Mouse (Mus musculus): ENCODE data around the gene Gm11060. TPM values are rescaled to one million over a fixed set of nuclear protein-coding genes. Genes with fewer than 3 reads are reported as not detected.

The Gm11060 gene
- polyA plus RNA-seq, 1 experiment, result not detected

DNA sequence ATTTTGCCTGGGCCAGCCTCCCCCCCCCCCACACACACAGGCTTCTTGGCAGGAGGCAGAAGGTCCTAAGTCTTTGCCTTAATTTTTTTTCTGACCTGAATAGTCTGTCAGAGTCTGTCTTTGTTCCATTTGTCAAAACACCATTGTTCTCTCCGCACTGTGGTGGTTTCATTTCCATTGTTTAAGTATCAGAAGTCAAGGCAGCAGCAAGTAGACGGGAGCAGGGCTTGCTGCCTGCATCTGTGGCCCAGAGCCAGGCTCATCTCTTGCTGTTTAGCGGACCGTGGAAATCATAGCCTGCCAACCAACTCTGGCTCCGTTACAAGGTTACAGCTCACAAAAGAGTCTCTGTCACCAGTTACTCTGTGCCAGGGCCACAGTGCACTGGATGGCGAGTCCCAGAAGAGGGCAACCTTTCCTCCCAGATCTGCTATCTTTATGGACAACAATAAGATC lies 16.9 kb downstream of the Gm11060 start:
- DNase-seq (ENCODE audit: extremely low spot score in 1 of 2, low spot score in 1 of 2), result peak; percentile 55 to 80

DNA sequence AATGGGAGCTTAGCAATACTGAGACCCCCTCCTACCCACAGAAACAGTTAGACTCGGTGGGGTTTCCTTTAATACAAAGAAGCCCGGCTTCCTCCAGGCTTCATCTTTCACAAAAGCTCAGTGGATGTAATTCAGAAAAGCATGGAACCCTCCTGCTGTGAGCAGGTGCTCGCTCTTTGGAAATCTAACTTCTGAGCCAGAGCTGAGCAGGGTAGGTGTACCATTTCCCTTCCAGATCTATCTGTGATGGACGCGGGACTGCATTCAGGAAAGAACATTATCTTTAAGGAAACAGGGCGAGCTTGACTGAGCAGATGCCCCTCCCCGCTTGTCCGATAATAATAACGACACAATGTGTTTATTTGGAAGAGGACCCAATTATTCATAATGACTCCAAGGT lies 22.3 kb downstream of the Gm11060 start:
- no peak for DNase-seq (ENCODE audit: extremely low spot score in 1 of 2, low spot score in 1 of 2)

GRCm38 (mm10) chr2:105117669-105118068 lies 25.9 kb downstream of the Gm11060 start:
- DNase-seq (ENCODE audit: extremely low spot score in 1 of 2, low spot score in 1 of 2), result no peak

DNA sequence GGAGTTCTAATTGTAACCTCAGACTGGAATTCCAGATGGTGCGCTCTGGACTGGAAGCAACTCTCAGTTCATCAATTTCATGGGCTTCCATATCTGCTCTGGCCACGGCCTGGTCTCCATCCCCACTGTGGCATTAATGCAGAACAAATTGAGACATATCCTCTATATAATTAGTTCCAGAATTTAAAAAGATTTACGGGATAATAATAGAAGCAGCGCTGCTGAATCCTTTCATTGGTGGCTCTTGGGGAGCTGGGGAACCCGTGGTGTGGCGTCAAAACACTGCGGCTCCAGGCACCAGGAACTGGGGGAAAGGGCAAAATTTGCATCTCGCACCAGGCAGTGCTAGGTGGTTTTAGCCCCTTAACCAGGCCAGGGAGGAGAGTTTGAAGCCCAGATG lies 30.4 kb downstream of the Gm11060 start:
- no peak for DNase-seq (ENCODE audit: extremely low spot score in 1 of 2, low spot score in 1 of 2)

GRCm38 (mm10) chr2:105122886-105123285 lies 31.1 kb downstream of the Gm11060 start:
- DNase-seq (ENCODE audit: extremely low spot score in 1 of 2, low spot score in 1 of 2), result no peak

DNA sequence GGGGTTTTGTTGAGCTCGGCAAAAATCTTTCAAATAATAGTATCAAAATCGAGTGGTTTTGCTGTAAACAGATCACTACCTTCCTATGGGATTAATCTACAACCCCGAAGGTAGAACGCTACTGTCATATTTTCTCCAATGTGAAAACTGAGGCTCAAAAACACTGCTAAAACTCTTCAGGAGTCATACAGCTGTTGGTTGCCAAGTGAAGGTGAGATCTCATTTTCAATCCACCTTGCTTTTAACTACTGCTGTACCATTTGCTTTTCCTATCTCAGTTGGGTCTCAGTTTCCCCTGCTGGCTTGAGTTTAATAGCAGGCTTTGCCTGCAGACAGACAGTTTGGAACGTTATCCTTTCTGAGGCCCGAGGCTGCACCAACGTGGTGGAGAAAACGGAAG lies 31.6 kb downstream of the Gm11060 start:
- DNase-seq (ENCODE audit: extremely low spot score in 1 of 2, low spot score in 1 of 2), result no peak

DNA sequence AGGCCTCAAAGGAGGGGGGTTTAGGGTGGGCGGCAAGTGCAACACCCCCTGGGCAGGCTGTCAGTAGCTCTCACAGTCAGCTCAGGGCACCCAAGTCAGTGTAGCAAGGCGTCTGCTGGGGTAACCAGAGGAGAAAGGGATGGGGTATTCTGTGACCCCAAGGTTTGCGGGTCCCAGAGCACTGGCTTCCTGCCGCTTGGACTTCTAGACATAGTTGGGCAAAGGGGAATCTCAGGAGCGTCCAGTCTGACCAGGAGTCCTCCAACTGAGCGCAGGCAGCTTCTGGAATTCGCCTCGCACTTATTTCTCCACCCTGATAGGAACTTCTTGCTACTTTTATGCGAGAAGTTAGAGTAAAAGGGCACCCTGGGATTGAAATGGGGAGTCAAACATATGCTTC lies 32.1 kb downstream of the Gm11060 start:
- no peak for DNase-seq (ENCODE audit: extremely low spot score in 1 of 2, low spot score in 1 of 2)

- no peak for DNase-seq (ENCODE audit: extremely low spot score in 1 of 2, low spot score in 1 of 2)
Observed at GRCm38 (mm10) chr2:105124391-105124790, 32.6 kb downstream of the Gm11060 start.

- no peak for DNase-seq (ENCODE audit: extremely low spot score in 1 of 2, low spot score in 1 of 2)
Observed at GRCm38 (mm10) chr2:105125205-105125604, 33.4 kb downstream of the Gm11060 start.

DNA sequence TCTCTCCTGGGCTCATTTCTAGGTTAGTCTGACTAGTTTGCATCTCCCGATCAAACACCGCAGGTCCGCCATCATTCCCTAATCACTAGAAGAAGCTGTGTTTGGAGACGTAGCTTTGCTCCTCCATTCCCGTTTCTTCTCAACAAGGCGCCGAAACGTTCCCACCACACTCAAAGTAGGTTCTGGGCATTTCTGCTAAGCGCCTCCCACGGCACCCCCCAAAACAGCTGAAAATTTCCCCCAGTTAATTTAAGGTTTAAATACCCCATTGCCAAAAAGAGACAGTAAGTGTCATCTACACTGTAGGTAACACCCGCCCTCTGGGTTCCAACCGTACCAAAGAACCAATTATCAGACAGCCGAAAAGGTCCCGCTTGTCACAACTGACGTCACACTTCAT lies 33.8 kb downstream of the Gm11060 start:
- DNase-seq (ENCODE audit: extremely low spot score in 1 of 2, low spot score in 1 of 2), result no peak

DNA sequence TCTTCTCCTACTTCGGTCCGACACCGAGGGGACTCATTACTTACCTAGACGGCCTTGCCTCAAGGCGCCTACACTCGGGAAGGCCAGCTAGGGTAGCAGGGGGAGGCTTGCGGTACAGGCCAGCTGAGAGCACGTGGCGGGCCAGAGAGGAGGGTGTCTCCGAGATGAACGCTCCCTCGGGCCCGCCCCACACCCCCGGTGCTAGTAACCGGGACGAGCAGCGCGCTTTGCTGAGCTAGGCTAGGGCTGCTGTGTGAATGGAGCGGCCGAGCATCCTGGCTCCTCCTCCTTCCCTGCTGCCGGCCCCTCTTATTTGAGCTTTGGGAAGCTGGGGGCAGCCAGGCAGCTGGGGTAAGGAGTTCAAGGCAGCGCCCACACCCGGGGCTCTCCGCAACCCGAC lies 34.5 kb downstream of the Gm11060 start, which contains the start of gene Wt1:
Gene Wt1 (plus strand): TSS at position 251 of the 400 bp plus-strand sequence.
- no peak for DNase-seq (ENCODE audit: extremely low spot score in 1 of 2, low spot score in 1 of 2)

GRCm38 (mm10) chr2:105126691-105127530 lies 35.1 kb downstream of the Gm11060 start:
- DNase-seq (ENCODE audit: extremely low spot score in 1 of 2, low spot score in 1 of 2), result no peak

GRCm38 (mm10) chr2:105127531-105128480 lies 36.0 kb downstream of the Gm11060 start:
- DNase-seq (ENCODE audit: extremely low spot score in 1 of 2, low spot score in 1 of 2), result no peak

- no peak for DNase-seq (ENCODE audit: extremely low spot score in 1 of 2, low spot score in 1 of 2)
Observed at GRCm38 (mm10) chr2:105128564-105128963, 36.7 kb downstream of the Gm11060 start.

DNA sequence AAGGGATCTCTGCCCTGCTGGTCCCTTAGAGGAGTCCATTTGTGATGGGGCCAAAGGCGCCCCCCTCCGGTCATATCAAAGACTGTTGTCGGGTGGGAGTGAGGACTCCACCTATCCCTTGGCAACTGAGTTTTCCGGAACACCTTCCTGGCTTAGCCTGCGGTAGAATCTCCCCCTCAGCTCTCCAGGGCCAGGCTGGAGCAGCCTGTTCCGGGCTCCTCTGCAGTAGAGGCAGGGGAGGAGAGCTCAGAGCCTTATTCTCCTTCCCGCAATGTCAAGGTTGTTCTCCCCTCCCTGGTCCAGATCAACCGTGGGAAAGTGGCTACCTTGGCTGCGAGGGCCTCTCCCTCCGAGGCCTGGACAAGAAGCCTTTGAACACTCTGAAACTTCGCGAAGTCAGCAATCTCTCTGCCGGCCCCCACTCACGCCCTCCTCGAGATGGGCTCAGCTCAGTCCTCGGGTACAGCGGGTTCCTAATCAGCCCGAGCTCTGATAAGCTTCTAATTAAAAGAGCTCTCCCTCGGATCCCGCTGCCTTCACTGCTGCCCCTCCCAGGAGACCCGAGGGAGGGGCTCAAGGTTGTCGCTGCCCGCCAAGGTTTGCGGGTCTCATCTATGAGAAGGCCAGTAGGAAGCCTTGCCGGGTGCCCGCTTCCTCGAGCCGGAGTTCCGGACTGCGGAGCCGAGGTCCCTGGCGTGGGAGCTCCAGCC lies 38.7 kb downstream of the Gm11060 start:
- DNase-seq (ENCODE audit: extremely low spot score in 1 of 2, low spot score in 1 of 2), result no peak

DNA sequence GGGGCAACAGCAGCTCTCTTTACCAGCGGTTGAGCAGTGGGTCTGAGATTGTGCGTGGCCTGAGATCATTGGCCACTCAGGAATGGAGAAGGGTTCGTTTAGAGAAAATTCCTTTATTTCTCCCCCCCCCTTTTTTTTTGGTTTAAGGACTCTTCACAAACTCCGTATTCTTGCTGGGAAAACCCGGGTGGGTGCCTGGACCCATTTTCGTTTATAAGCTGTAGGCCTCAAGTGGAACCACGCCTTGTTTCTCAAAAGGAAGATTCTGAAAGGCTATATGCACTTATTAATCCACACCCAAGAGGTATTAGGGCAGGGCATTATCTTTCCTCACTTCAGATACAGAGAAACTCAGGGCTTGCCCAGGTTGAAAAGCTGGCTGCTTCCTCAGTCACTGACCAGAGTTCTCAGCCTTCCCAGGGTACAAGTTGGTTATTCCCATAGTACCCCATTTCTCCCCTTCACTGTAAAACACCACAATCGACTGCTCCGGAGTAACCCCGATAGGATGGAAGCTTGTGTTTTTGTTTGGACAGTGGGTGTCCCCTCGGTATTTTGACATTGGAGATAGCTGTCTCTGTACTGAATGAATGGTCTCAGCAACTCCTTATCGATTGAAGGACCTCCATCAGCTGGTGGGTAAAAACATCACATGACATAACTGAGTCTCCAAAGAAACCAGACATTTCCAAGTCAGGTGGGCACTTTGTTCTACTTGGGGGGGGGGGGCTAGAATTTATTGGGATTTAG lies 39.4 kb downstream of the Gm11060 start:
- no peak for DNase-seq (ENCODE audit: extremely low spot score in 1 of 2, low spot score in 1 of 2)

DNA sequence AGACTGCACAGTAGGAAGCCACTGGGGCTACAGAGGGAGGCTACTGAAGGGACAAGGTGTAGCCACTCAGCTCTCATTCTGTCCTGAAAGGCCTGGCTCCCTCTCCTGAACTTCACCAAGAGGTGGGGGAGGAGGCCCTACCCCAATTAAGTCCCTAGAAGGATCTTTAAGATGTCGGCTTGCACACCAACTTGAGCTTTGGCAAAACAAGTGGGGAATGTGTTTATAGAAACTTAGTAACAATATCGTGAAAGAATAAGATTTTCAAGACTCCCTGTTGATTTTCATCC lies 39.9 kb downstream of the Gm11060 start:
- DNase-seq (ENCODE audit: extremely low spot score in 1 of 2, low spot score in 1 of 2), result no peak

GRCm38 (mm10) chr2:105132300-105132699 lies 40.5 kb downstream of the Gm11060 start:
- no peak for DNase-seq (ENCODE audit: extremely low spot score in 1 of 2, low spot score in 1 of 2)

- DNase-seq (ENCODE audit: extremely low spot score in 1 of 2, low spot score in 1 of 2), result no peak
Observed at GRCm38 (mm10) chr2:105132933-105133795, 41.3 kb downstream of the Gm11060 start.
